Mouse (Mus musculus) CH12.LX (cell line): ENCODE measurements around the gene Ostm1.

Experiments used
- CHD1 ChIP-seq: IDR thresholded peaks from 2 replicates; pipeline ENCODE4 v1.6.1; 2012; ENCODE audit warnings: low read depth, low read length, improper control_type of control experiment, inconsistent platforms
- EP300 ChIP-seq: IDR thresholded peaks from 2 replicates; pipeline ENCODE4 v1.6.1; 2011; ENCODE audit warnings: low read length, improper control_type of control experiment
- ETS1 ChIP-seq: conservative IDR thresholded peaks from 2 replicates; pipeline ENCODE4 v1.6.1; 2012; ENCODE audit warnings: low read depth, mild to moderate bottlenecking, inconsistent platforms, low read length, improper control_type of control experiment, moderate library complexity
- MAX ChIP-seq: IDR thresholded peaks from 2 replicates; pipeline ENCODE4 v1.6.1; 2011; ENCODE audit warnings: low read length, improper control_type of control experiment
- MXI1 ChIP-seq: IDR thresholded peaks from 2 replicates; pipeline ENCODE4 v1.6.1; 2011; ENCODE audit warnings: mild to moderate bottlenecking, low read depth, low read length, improper control_type of control experiment
- POLR2A ChIP-seq: IDR thresholded peaks from 2 replicates; pipeline ENCODE4 v1.6.1; 2011; ENCODE audit warnings: low read depth, mild to moderate bottlenecking, improper control_type of control experiment, low read length
- TCF12 ChIP-seq: IDR thresholded peaks from 2 replicates; pipeline ENCODE4 v1.6.1; 2014; ENCODE audit warnings: low read depth, mild to moderate bottlenecking, inconsistent platforms, low read length, improper control_type of control experiment

- no peak for TF ChIP-seq EP300
- TF ChIP-seq TCF12 = no peak
- no peak for TF ChIP-seq MXI1
- TF ChIP-seq MAX = no peak
- no peak for TF ChIP-seq CHD1
- TF ChIP-seq POLR2A = no peak
- no peak for TF ChIP-seq ETS1
These were observed 106.1 kb downstream of the Ostm1 start for GRCm38 (mm10) chr10:42689694-42690093.
